13 mouse cellular contexts compared by ENCODE assay signal in genomic region chr11:79066191-79066530, GRCm38 (mm10).
DNase-seq lines count a peak whose midpoint lies in the region; ATAC-seq and TF ChIP-seq lines count a peak whose summit lies in the region.
"Had no signal": no experiment of that assay in that cellular context is flagged by ENCODE, and none has a peak within 500 bp of the region (broad histone marks: within the 10 kb centered on the region; RNA-seq: fewer than 3 reads in every experiment).

No protein-coding gene starts in this region.

- intact Hi-C loops in left cerebral cortex, postnatal 10 days (cut with DNase I), result no loop called here

- DNase-seq in forebrain, embryonic 10.5 days (ENCODE audit: extremely low spot score, low spot score), result no peak
- DNase-seq in hindbrain, embryonic 10.5 days (ENCODE audit: low spot score), result no peak
- DNase-seq in lung, adult 2 months, result no peak
- DNase-seq in left cerebral cortex, postnatal 10 days (ENCODE audit: extremely low spot score in 1 of 2, low spot score in 2 of 2), result no peak
- DNase-seq: cerebellum, adult 9-11 months; midbrain, embryonic 14.5 days had no signal

- H3K27ac ChIP-seq in forebrain, embryonic 10.5 days, result 0 out of 2 replicates have a peak overlapping the region, but pooled peaks have one; percentile 44
- no peak overlapping the region for H3K27ac ChIP-seq in forebrain, embryonic 13.5 days
- peak overlapping the region; percentile 53; the same call in 1 of the 2 replicates for H3K27ac ChIP-seq in hindbrain, embryonic 10.5 days
- no peak overlapping the region for H3K27ac ChIP-seq in hindbrain, embryonic 12.5 days
- H3K27ac ChIP-seq in lung, embryonic 15.5 days, result peak overlapping the region; percentile 65
- H3K27ac ChIP-seq in olfactory bulb, adult 2 months (ENCODE audit: insufficient read depth, low read depth, low read length), result peak overlapping the region; percentile 86
- H3K27ac ChIP-seq: forebrain, embryonic 12.5 days; hindbrain, embryonic 14.5 days had no signal

- TF ChIP-seq CTCF in lung, adult 2 months (IDR thresholded peaks at IDR 0.05; ENCODE audit: insufficient read depth, low read length), result no peak
- TF ChIP-seq CTCF in olfactory bulb, adult 2 months (IDR thresholded peaks at IDR 0.05; ENCODE audit: insufficient read depth, low read depth, low read length), result no peak

- H3K4me1 ChIP-seq in forebrain, embryonic 10.5 days, result peaks cover 46% of the 10 kb centered on the region
- H3K4me1 ChIP-seq in forebrain, embryonic 13.5 days, result peaks cover 30% of the 10 kb centered on the region
- H3K4me1 ChIP-seq in hindbrain, embryonic 10.5 days (replicated peaks), result peaks cover 60% of the 10 kb centered on the region
- H3K4me1 ChIP-seq in hindbrain, embryonic 12.5 days, result peaks cover 32% of the 10 kb centered on the region
- peaks cover 35% of the 10 kb centered on the region for H3K4me1 ChIP-seq in lung, embryonic 15.5 days
- H3K4me1 ChIP-seq in lung, adult 2 months (ENCODE audit: control insufficient read depth, insufficient read depth, low read length), result peaks cover 3% of the 10 kb centered on the region
- peaks cover 56% of the 10 kb centered on the region for H3K4me1 ChIP-seq in olfactory bulb, adult 2 months (ENCODE audit: control insufficient read depth, insufficient read depth, low read length)

- H3K4me3 ChIP-seq in forebrain, embryonic 10.5 days, result no peak overlapping the region
- no peak overlapping the region for H3K4me3 ChIP-seq in forebrain, embryonic 13.5 days
- no peak overlapping the region for H3K4me3 ChIP-seq in hindbrain, embryonic 10.5 days
- no peak overlapping the region for H3K4me3 ChIP-seq in hindbrain, embryonic 12.5 days
- H3K4me3 ChIP-seq in lung, embryonic 15.5 days, result no peak overlapping the region
- no peak overlapping the region for H3K4me3 ChIP-seq in lung, adult 2 months (replicated peaks; ENCODE audit: extremely low read depth, low read depth, low read length)
- H3K4me3 ChIP-seq in olfactory bulb, adult 2 months (ENCODE audit: insufficient read depth, low read depth, low read length), result no peak overlapping the region
- H3K4me3 ChIP-seq: forebrain, embryonic 12.5 days; neural tube, embryonic 13.5 days had no signal

- H3K4me2 ChIP-seq in forebrain, embryonic 13.5 days, result no peak overlapping the region
- no peak overlapping the region for H3K4me2 ChIP-seq in hindbrain, embryonic 12.5 days (replicated peaks)
- H3K4me2 ChIP-seq in lung, embryonic 15.5 days, result no peak overlapping the region
- H3K4me2 ChIP-seq: forebrain, embryonic 12.5 days; hindbrain, embryonic 14.5 days; neural tube, embryonic 13.5 days had no signal

- WGBS in forebrain, embryonic 10.5 days, result 94% methylated on average over 2 of the region's 2 CpGs
- 90% methylated on average over 2 of the region's 2 CpGs for WGBS in forebrain, embryonic 13.5 days
- WGBS in hindbrain, embryonic 10.5 days, result 97% methylated on average over 2 of the region's 2 CpGs
- WGBS in hindbrain, embryonic 12.5 days, result 97% methylated on average over 2 of the region's 2 CpGs
- 55% methylated on average over 2 of the region's 2 CpGs for WGBS in lung, embryonic 15.5 days
- WGBS in lung, adult 2 months, result 74% methylated on average over 2 of the region's 2 CpGs
- 89% methylated on average over 2 of the region's 2 CpGs for WGBS in olfactory bulb, adult 2 months

- no peaks in the 10 kb centered on the region for H3K36me3 ChIP-seq in forebrain, embryonic 10.5 days (replicated peaks)
- no peaks in the 10 kb centered on the region for H3K36me3 ChIP-seq in forebrain, embryonic 13.5 days (ENCODE audit: poor library complexity, severe bottlenecking)
- no peaks in the 10 kb centered on the region for H3K36me3 ChIP-seq in hindbrain, embryonic 10.5 days
- no peaks in the 10 kb centered on the region for H3K36me3 ChIP-seq in hindbrain, embryonic 12.5 days
- no peaks in the 10 kb centered on the region for H3K36me3 ChIP-seq in lung, embryonic 15.5 days
- H3K36me3 ChIP-seq: forebrain, embryonic 12.5 days; neural tube, embryonic 13.5 days had no signal

- H3K9ac ChIP-seq in forebrain, embryonic 13.5 days, result no peak overlapping the region
- no peak overlapping the region for H3K9ac ChIP-seq in hindbrain, embryonic 12.5 days
- no peak overlapping the region for H3K9ac ChIP-seq in lung, embryonic 15.5 days
- H3K9ac ChIP-seq: forebrain, embryonic 12.5 days; hindbrain, embryonic 14.5 days; neural tube, embryonic 13.5 days had no signal

- no peaks in the 10 kb centered on the region for H3K9me3 ChIP-seq in forebrain, embryonic 10.5 days
- H3K9me3 ChIP-seq in forebrain, embryonic 13.5 days (replicated peaks), result no peaks in the 10 kb centered on the region
- H3K9me3 ChIP-seq in hindbrain, embryonic 10.5 days, result no peaks in the 10 kb centered on the region
- no peaks in the 10 kb centered on the region for H3K9me3 ChIP-seq in hindbrain, embryonic 12.5 days (replicated peaks)
- no peaks in the 10 kb centered on the region for H3K9me3 ChIP-seq in lung, embryonic 15.5 days
- H3K9me3 ChIP-seq: forebrain, embryonic 12.5 days; neural tube, embryonic 13.5 days had no signal

- TF ChIP-seq POLR2A in lung, adult 2 months (IDR thresholded peaks at IDR 0.05; ENCODE audit: borderline replicate concordance, extremely low read depth, low read depth, low read length), result no peak
- TF ChIP-seq POLR2A in olfactory bulb, adult 2 months (IDR thresholded peaks at IDR 0.05; ENCODE audit: insufficient read depth, low read depth, low read length), result no peak

- H3K27me3 ChIP-seq in forebrain, embryonic 10.5 days (ENCODE audit: poor library complexity, severe bottlenecking), result no peaks in the 10 kb centered on the region
- H3K27me3 ChIP-seq in forebrain, embryonic 13.5 days, result no peaks in the 10 kb centered on the region
- H3K27me3 ChIP-seq in hindbrain, embryonic 10.5 days (ENCODE audit: insufficient read depth, poor library complexity, severe bottlenecking), result no peaks in the 10 kb centered on the region
- H3K27me3 ChIP-seq in hindbrain, embryonic 12.5 days, result no peaks in the 10 kb centered on the region
- no peaks in the 10 kb centered on the region for H3K27me3 ChIP-seq in lung, embryonic 15.5 days
- H3K27me3 ChIP-seq: forebrain, embryonic 12.5 days; neural tube, embryonic 13.5 days had no signal

- no peak for ATAC-seq in forebrain, embryonic 13.5 days
- ATAC-seq in hindbrain, embryonic 12.5 days (ENCODE audit: low FRiP score), result no peak
- no peak for ATAC-seq in lung, embryonic 15.5 days (ENCODE audit: borderline replicate concordance, extremely low read depth, low FRiP score, low TSS enrichment)

Comparison
In these comparisons a context has a peak if more than half of its experiments do, and no peak if none do; other contexts are left out.
1. H3K27ac ChIP-seq: peak in forebrain, embryonic 10.5 days (single experiment), hindbrain, embryonic 10.5 days (single experiment), lung, embryonic 15.5 days (single experiment) and olfactory bulb, adult 2 months (single experiment); none in forebrain, embryonic 13.5 days (single experiment) and hindbrain, embryonic 12.5 days (single experiment).